Mouse (Mus musculus): ENCODE results near the gene Macrod2. TPM values are rescaled to one million over a fixed set of nuclear protein-coding genes. Genes with fewer than 3 reads are reported as not detected.

Macrod2 gene
- polyA plus RNA-seq, 1 experiment from 2014 or later = 40.0 TPM

DNA sequence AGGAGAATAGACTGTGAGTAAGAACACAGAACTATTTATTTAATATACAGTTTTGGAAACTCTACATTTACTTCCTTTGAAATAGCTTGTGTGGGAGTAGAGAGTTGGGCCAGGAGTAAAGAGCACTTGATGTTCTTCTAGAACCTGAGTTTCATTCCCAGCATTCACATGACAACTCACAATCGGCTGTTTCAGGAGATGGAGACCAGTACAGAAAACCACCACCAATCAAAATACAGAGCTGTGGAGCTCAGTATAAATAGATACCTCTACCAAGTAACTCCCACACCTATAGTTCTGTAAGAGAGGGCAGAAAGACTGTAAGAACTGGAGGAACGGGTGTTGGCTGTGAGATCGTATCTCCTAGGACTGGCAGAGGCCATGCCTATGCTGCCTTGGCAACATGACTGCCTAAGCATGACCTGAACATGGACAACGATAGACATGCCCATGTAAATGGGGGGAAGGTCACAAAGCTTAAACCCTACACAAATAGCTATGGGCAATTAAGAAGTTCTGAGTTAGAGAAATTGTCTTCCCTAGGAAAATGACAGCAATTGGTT, 379.8 kb downstream of the Macrod2 start:
- Histone ChIP-seq H3K27ac (no peak overlapping the region), H3K4me3 (replicated peaks) (no peak overlapping the region), H3K4me2 (replicated peaks) (no peak overlapping the region), H3K9ac (no peak overlapping the region), H3K27me3 (replicated peaks) (no peaks in the 10 kb centered on the region), H3K9me3 (no peaks in the 10 kb centered on the region), H3K36me3 (no peaks in the 10 kb centered on the region), H3K4me1 (replicated peaks) (0 out of 2 replicates have a peak, but pooled peaks cover 4% of the 10 kb centered on the region)
- 71% methylated on average over 4 of the region's 4 CpGs for WGBS
- no peak for ATAC-seq

DNA sequence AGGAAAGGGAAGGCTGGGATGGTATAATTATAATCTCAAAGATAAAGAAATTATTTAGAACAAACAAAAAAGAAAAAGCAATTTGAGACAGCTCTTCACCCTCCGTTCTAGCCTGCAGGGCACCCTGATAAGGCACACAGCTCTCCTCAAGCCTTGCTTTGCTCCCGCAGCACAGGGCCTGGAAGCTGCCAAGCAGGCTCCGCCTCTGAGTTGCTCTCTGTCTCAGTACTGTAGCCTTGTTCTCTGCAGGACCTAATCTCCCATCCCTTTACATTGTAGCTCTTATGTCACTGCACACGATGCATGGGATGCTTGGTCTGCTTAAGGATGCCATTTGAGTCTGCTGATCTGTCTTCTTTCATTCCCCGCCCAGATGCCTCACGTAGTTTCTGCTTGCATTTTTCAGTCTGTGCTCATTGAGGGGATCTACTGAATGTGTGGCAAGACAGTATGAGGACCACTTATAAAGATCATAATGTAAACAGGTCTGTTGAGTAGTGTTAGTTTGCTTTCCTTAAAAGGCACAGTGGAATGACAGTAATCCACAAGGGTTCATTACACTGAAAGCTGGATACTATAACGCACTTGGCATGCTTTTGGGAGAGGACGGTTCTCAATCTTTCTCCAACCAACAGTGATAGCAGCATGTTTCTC, 380.5 kb downstream of the Macrod2 start:
- ATAC-seq = peak; percentile 66
- H3K36me3 ChIP-seq = no peaks in the 10 kb centered on the region
- 42% methylated on average over 8 of the region's 8 CpGs for WGBS
- H3K9ac ChIP-seq = no peak overlapping the region
- no peak overlapping the region for H3K27ac ChIP-seq
- no peaks in the 10 kb centered on the region for H3K9me3 ChIP-seq
- H3K4me1 ChIP-seq (replicated peaks) = 0 out of 2 replicates have a peak, but pooled peaks cover 4% of the 10 kb centered on the region
- no peak overlapping the region for H3K4me2 ChIP-seq (replicated peaks)
- H3K4me3 ChIP-seq (replicated peaks) = no peak overlapping the region
- no peaks in the 10 kb centered on the region for H3K27me3 ChIP-seq (replicated peaks)

DNA sequence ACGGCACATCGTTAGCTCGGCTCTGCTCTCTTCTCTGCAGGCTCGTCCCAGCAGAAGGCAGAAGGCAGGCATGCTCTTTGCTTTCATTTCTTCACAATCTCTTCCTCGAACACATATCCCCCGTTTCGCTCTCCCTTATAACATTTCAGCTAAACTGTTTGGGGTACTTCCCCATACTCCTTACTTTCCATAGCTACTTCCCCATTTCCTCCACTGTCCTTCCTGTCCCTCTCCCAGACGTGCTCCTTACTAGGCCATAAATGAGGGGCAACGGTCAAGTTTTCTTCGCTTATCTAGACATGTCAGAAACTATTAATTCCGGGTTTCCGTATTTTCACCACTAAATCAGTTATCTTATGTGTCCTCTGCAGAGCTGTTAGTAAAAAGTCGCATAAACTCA, 383.1 kb downstream of the Macrod2 start:
- Histone ChIP-seq H3K4me1 (replicated peaks) (0 out of 2 replicates have a peak, but pooled peaks cover 6% of the 10 kb centered on the region), H3K27ac (no peak overlapping the region), H3K9ac (no peak overlapping the region), H3K36me3 (no peaks in the 10 kb centered on the region), H3K4me3 (replicated peaks) (no peak overlapping the region), H3K4me2 (replicated peaks) (no peak overlapping the region), H3K9me3 (no peaks in the 10 kb centered on the region), H3K27me3 (replicated peaks) (no peaks in the 10 kb centered on the region)
- ATAC-seq = peak; percentile 72
- 72% methylated on average over 13 of the region's 13 CpGs for WGBS

DNA sequence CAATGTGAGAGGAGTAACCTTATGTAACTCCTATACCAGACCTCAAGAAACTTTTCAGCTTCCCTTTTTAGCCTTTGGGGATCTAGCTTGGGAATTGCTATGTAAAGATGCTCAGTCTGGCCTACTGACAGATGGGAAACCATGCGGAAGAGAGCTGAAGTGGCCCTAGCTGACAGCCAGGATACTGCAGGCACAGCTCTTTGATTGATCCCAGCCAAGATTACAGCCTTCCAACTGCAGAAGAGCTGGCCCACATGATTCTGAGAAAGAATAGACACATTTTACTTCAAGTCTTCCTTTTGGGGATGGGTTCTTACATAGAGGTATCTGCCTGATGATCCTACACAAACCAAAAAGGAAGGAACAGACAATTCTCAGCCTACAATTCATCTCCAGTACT, 387.9 kb downstream of the Macrod2 start:
- Histone ChIP-seq H3K27ac (no peak overlapping the region), H3K36me3 (no peaks in the 10 kb centered on the region), H3K4me2 (replicated peaks) (no peak overlapping the region), H3K9ac (no peak overlapping the region), H3K27me3 (replicated peaks) (no peaks in the 10 kb centered on the region), H3K9me3 (no peaks in the 10 kb centered on the region), H3K4me3 (replicated peaks) (no peak overlapping the region), H3K4me1 (replicated peaks) (0 out of 2 replicates have a peak, but pooled peaks cover 2% of the 10 kb centered on the region)
- WGBS = 61% methylated on average over 1 of the region's 1 CpGs
- no peak for ATAC-seq

DNA sequence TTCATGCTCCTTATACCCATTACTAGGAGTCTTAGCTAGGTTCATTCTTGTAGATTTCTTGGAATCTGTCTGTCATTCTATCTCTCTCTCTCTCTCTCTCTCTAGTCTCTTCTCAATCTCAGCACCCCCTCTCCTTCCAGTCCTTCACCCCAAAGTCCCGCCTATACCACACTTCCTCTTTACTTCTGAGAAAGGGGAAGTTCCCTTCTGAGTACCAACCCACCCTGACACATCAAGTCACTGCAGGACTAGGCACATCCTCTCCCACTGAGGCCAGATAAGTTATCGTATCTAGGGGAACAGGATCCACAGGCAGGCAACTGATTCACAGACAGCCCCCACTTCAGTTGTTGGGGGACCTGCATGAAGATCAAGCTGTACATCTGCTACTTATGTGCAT, 389.5 kb downstream of the Macrod2 start:
- ATAC-seq = no peak
- Histone ChIP-seq H3K36me3 (no peaks in the 10 kb centered on the region), H3K4me2 (replicated peaks) (no peak overlapping the region), H3K9ac (no peak overlapping the region), H3K4me1 (replicated peaks) (0 out of 2 replicates have a peak, but pooled peaks cover 2% of the 10 kb centered on the region), H3K9me3 (no peaks in the 10 kb centered on the region), H3K27me3 (replicated peaks) (no peaks in the 10 kb centered on the region), H3K27ac (no peak overlapping the region), H3K4me3 (replicated peaks) (no peak overlapping the region)
- WGBS = 89% methylated on average over 2 of the region's 2 CpGs

- no peaks in the 10 kb centered on the region for H3K27me3 ChIP-seq (replicated peaks)
- no peaks in the 10 kb centered on the region for H3K9me3 ChIP-seq
- WGBS = 45% methylated on average over 5 of the region's 5 CpGs
- H3K4me1 ChIP-seq (replicated peaks) = no peaks in the 10 kb centered on the region
- no peak overlapping the region for H3K4me2 ChIP-seq (replicated peaks)
- ATAC-seq = peak; percentile 98
- H3K4me3 ChIP-seq (replicated peaks) = no peak overlapping the region
- H3K36me3 ChIP-seq = no peaks in the 10 kb centered on the region
- H3K9ac ChIP-seq = no peak overlapping the region
- no peak overlapping the region for H3K27ac ChIP-seq
These were observed 395.3 kb downstream of the Macrod2 start for GRCm38 (mm10) chr2:140790363-140790762.

GRCm38 (mm10) chr2:140793886-140794608, 398.9 kb downstream of the Macrod2 start:
- 83% methylated on average over 4 of the region's 4 CpGs for whole genome bisulfite sequencing
- Histone ChIP-seq H3K27me3 (replicated peaks) (no peaks in the 10 kb centered on the region), H3K36me3 (no peaks in the 10 kb centered on the region), H3K4me3 (replicated peaks) (no peak overlapping the region), H3K9ac (no peak overlapping the region), H3K4me2 (replicated peaks) (no peak overlapping the region), H3K4me1 (replicated peaks) (no peaks in the 10 kb centered on the region), H3K9me3 (no peaks in the 10 kb centered on the region), H3K27ac (no peak overlapping the region)
- no peak for ATAC-seq

GRCm38 (mm10) chr2:140811693-140812092, 416.6 kb downstream of the Macrod2 start:
- Histone ChIP-seq H3K36me3 (no peaks in the 10 kb centered on the region), H3K4me3 (replicated peaks) (no peak overlapping the region), H3K27me3 (replicated peaks) (no peaks in the 10 kb centered on the region; the same call in 1 of the 2 replicates), H3K27ac (no peak overlapping the region), H3K4me1 (replicated peaks) (no peaks in the 10 kb centered on the region), H3K4me2 (replicated peaks) (no peak overlapping the region), H3K9ac (no peak overlapping the region), H3K9me3 (no peaks in the 10 kb centered on the region)
- 73% methylated on average over 4 of the region's 4 CpGs for WGBS
- ATAC-seq = no peak

DNA sequence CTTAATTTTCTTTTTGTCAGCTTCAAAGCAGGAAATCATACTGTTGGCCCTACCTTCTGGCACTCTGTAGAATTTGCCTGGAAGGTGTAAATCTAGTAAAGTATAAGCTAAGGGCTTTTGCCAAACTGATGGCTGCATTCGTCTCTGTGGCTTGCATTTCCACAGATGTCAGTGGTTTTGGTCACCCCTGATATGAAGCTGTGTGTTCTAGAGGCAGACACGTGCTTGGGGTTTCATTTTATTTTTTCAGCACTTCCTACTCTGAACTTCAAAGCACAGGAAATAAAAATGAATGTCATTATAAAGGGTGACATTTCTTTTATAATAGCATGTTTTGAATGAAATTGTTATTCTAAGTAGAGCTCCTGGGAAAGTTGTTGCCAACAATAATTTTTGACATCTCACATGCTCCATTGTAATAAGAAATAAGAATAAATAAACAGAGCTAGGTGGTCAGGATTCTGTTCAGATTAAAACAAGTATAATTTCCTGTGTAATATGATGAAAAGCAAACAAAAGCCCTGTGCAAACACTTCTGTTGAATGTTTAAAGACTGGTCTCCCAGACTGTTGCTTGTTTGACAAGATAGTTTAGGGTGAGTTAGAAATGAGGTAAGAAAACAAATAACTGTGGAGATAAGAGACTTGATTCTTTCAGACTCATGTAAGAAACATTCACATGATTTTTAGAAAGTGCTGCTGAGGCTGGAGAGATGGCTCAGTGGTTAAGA, 424.4 kb downstream of the Macrod2 start:
- Histone ChIP-seq H3K4me3 (replicated peaks) (no peak overlapping the region), H3K9me3 (no peaks in the 10 kb centered on the region), H3K27me3 (replicated peaks) (no peaks in the 10 kb centered on the region), H3K4me1 (replicated peaks) (no peaks in the 10 kb centered on the region), H3K27ac (no peak overlapping the region), H3K4me2 (replicated peaks) (no peak overlapping the region), H3K36me3 (no peaks in the 10 kb centered on the region), H3K9ac (no peak overlapping the region)
- peak; percentile 58 for ATAC-seq
- 18% methylated on average over 2 of the region's 2 CpGs for WGBS

GRCm38 (mm10) chr2:140822378-140822777, 427.3 kb downstream of the Macrod2 start:
- ATAC-seq = no peak
- no peaks in the 10 kb centered on the region for H3K36me3 ChIP-seq
- H3K27me3 ChIP-seq (replicated peaks) = no peaks in the 10 kb centered on the region
- no peaks in the 10 kb centered on the region for H3K9me3 ChIP-seq
- H3K9ac ChIP-seq = no peak overlapping the region
- no peak overlapping the region for H3K27ac ChIP-seq
- H3K4me2 ChIP-seq (replicated peaks) = no peak overlapping the region
- no peaks in the 10 kb centered on the region for H3K4me1 ChIP-seq (replicated peaks)
- WGBS = 93% methylated on average over 3 of the region's 3 CpGs
- H3K4me3 ChIP-seq (replicated peaks) = no peak overlapping the region

DNA sequence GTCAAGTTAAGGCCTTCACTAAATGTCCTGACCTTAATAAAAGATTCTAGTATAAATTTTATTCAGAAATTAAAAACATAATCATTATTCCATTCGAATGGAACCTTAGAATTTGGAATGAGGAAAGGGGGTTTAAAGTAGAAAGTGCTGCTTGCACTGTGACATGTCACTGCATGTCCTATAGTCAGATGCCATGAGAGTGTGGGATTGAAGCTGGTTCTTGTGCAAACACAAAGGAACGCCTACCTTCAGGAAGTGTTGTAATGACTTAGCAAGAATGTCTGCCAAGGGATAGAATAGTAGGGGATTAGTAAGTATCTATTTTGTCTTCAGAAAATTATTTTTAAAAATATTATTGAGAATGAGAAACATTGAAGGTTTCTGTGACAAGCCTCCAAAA, 431.1 kb downstream of the Macrod2 start:
- Histone ChIP-seq H3K27ac (no peak overlapping the region), H3K4me3 (replicated peaks) (no peak overlapping the region), H3K36me3 (no peaks in the 10 kb centered on the region), H3K4me2 (replicated peaks) (no peak overlapping the region), H3K9me3 (no peaks in the 10 kb centered on the region), H3K4me1 (replicated peaks) (no peaks in the 10 kb centered on the region), H3K9ac (no peak overlapping the region), H3K27me3 (replicated peaks) (no peaks in the 10 kb centered on the region)
- ATAC-seq = no peak
- 70% methylated on average over 2 of the region's 2 CpGs for WGBS

DNA sequence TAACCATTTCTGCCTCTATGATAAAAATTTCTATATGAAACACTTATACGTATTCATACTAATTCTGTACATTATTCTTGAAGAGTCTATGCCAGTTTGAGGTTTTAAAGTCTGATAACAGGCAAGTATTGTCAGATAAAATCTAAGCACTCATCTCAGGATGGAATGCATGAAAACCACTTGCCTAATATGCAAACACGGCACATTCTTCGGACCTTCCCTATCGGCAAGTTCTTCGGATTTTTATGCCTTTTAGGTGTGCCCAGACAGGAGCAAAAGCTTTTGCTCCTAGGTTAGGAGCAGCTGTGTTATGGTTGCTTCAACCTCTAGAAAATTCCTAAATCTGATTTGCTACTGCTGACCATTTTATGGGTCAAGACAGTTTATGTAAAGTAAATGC, 433.8 kb downstream of the Macrod2 start:
- H3K9ac ChIP-seq = no peak overlapping the region
- no peak overlapping the region for H3K4me3 ChIP-seq (replicated peaks)
- no peak overlapping the region for H3K4me2 ChIP-seq (replicated peaks)
- no peaks in the 10 kb centered on the region for H3K27me3 ChIP-seq (replicated peaks)
- WGBS = 78% methylated on average over 5 of the region's 5 CpGs
- no peak overlapping the region for H3K27ac ChIP-seq
- no peaks in the 10 kb centered on the region for H3K36me3 ChIP-seq
- no peaks in the 10 kb centered on the region for H3K4me1 ChIP-seq (replicated peaks)
- no peak for ATAC-seq
- H3K9me3 ChIP-seq = no peaks in the 10 kb centered on the region

Measured in intestine, embryonic 15.5 days (tissue).